Mouse (Mus musculus) adrenal gland, adult 2 months (tissue): ENCODE measurements at regions not wholly inside any gene's neighbourhood (a gene's known extent, or its start where the extent isn't known, plus 50 kb on each side); places are given as distances from the start of the nearest gene placed in this dataset.

Source experiments
- DNase-seq: peaks from one replicate; pipeline ENCODE4 v3.0.0; 2021

DNA sequence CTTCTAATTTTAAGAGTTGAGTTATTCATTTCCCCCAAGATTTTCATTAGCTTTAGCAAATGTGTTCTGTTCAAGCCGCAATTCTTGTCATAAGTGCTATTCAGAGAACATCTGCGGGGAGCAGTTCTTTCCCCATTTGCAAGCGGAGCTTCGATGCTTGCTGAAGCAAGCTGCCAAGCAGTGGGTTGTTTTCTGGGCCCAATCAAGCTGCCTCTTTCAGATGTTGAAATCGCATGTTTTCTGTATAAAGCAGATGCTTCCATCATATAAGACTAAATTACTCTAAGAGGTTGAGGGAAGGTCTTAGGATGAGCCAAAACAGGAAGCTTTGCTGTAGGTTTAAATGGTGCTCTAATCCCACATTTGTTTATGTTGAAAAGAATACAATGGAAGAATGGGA lies 547.4 kb downstream of the Abca13 start:
- no peak for DNase-seq

DNA sequence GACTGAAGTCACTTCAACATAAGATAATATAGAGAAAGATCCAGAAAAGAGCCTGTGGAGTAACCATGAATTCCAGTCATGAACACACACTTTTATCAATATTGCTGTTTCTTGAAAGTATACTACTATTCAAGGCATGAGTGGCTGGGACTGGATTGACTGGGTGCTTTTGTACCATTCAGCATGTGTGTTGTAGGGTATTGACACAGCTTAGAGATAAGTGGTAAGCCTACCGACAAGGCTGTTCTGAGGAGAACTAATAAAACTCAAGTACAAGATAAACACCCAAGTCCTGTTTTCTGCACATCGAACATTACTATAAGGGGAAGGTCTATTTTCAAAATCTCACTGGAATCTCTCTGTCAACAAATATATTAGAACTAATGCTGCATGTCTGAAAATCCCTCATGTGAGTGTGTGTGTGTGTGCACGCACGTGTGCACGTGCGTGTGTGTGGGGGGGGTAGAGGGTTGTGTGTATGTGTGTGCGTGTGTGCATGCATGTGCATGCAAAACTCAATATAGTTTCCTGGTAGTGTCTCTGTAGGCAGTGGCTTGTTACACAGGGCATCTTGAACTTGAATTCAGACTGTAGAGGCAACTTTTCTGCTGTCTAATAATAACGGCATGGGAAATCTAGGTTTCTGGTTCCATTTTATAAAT lies 588.6 kb downstream of the Abca13 start:
- no peak for DNase-seq

DNA sequence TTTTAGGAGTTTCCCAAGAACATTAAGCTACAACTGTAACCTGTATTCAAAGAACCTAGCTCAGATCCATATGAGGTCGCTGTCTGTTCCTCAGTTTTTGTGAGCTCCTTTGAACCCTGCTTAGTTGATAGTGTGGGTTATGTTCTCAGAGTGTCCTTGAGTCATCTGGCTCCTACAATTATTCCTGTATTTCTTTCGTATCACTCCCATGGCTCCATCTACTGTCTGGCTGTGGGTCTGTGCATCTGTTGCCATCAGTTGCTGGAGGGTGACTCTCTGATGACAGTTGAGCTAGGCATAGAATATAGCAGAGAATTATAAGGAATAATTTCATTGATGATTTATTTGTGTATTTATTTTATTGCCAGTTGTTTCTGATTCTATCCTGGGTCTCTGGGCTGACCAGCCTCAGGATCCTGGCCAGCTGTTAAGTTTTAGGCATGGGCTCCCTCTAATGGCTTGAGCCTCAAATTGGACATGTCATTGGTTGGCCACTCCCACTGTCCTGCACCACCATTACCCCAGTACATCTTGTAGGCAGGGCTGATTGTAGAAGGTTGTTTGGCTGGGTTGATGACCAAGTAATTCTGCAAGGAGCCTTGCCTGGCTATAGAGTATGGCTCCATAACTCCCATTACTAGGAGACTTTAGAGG lies 601.6 kb downstream of the Abca13 start:
- peak; percentile 1 for DNase-seq

DNA sequence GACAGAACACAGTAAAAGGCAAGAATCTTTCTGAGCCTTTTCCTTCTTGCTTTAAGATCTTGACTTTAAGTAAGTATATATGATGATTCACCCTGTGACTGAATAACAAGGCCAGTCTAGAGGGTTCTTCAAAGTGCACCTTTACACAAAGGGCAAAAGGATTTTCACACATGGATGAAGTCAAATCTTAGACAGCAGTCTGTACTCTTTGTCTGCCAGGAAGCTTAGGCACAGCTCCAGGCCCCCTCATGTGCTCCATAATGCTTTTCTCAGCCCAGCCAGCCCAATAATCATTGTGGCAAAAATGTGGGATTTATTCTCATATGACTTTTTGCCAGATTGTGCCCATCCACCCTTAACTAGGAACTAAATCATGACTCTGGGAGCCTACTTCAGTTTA lies 647.9 kb downstream of the Abca13 start:
- DNase-seq: no peak

DNA sequence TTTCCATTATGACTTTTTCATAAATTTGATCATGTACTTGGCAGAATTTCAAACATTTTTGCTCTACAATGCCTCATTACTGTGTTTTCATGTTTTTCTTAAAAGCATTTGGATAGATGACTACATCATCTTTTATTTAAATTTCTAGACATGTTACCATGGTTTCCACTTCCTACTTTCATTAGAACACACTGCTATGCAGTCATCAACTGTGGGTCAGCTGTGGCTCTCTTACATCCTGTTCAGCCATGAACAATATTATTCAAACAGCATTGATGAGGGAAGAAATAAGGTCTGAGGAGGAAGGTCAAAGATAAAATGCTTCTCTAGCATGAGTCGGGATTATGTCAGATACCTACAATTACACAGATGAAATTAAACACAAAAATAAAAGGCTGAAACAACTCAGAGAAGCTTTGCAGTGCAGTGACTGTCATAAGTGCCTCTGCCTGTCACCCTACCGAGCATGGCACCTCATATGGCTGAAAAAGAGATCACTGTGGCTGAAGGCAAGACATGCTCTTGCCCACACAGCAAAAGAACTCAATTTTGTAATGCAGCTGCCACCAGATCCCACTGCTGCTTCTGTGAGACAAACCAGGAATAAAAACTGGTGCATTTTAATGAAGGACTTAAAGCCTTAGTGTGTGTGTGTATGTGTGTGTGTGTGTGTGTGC lies 676.9 kb downstream of the Abca13 start:
- DNase-seq: no peak
